Comparison of ENCODE assay signal across 16 mouse cellular contexts in genomic region chr6:115956418-115956921, GRCm38 (mm10). TPM values are rescaled to one million over a fixed set of nuclear protein-coding genes. Genes with fewer than 3 reads are reported as not detected.
DNase-seq lines count a peak whose midpoint lies in the region; ATAC-seq and TF ChIP-seq lines count a peak whose summit lies in the region.
"Had no signal": no experiment of that assay in that cellular context is flagged by ENCODE, and none has a peak within 500 bp of the region (broad histone marks: within the 10 kb centered on the region; RNA-seq: fewer than 3 reads in every experiment).

No protein-coding gene starts in this region.

- DNase-seq in heart, adult 8-10 months (ENCODE audit: low spot score): no peak
- DNase-seq in lung, embryonic 14.5 days: no peak
- no peak for DNase-seq in lung, adult 18-20 months
- DNase-seq in layer of hippocampus, adult 9-11 months: no peak
- DNase-seq: thymus, postnatal 4 days had no signal

- no peak for ATAC-seq in heart, embryonic 14.5 days (ENCODE audit: insufficient number of reproducible peaks, insufficient read depth, low FRiP score, low read depth)
- ATAC-seq in lung, embryonic 14.5 days (ENCODE audit: insufficient read depth): no peak
- no peak for ATAC-seq in forebrain, embryonic 12.5 days (ENCODE audit: low FRiP score)
- ATAC-seq in neural tube, embryonic 15.5 days (ENCODE audit: low FRiP score): peak; percentile 20; the same call in 1 of the 2 replicates
- no peak for ATAC-seq in inflammation-experienced regulatory T-cells, adult 6 months

- peaks cover 39% of the 10 kb centered on the region for H3K36me3 ChIP-seq in heart, embryonic 14.5 days (ENCODE audit: control insufficient read depth, insufficient read depth, low read length)
- peaks cover 71% of the 10 kb centered on the region for H3K36me3 ChIP-seq in lung, embryonic 14.5 days (ENCODE audit: insufficient read depth)
- no peaks in the 10 kb centered on the region for H3K36me3 ChIP-seq in forebrain, embryonic 12.5 days (replicated peaks)
- no peaks in the 10 kb centered on the region for H3K36me3 ChIP-seq in neural tube, embryonic 15.5 days

- H3K4me3 ChIP-seq in heart, embryonic 14.5 days (ENCODE audit: control insufficient read depth in 1 of 2, insufficient read depth in 1 of 2, low read depth in 1 of 2, low read length in 2 of 2): no peak overlapping the region
- H3K4me3 ChIP-seq in lung, embryonic 14.5 days (ENCODE audit: low read depth, low read length): no peak overlapping the region
- H3K4me3 ChIP-seq in forebrain, embryonic 12.5 days (replicated peaks): no peak overlapping the region
- H3K4me3 ChIP-seq in neural tube, embryonic 15.5 days (replicated peaks): no peak overlapping the region

- 0 out of 2 replicates have a peak overlapping the region, but pooled peaks have one; percentile 16 for H3K9ac ChIP-seq in heart, embryonic 14.5 days (ENCODE audit: low read length)
- peak overlapping the region; percentile 13; the same call in 1 of the 2 replicates for H3K9ac ChIP-seq in lung, embryonic 14.5 days
- no peak overlapping the region for H3K9ac ChIP-seq in forebrain, embryonic 12.5 days
- H3K9ac ChIP-seq in neural tube, embryonic 15.5 days (replicated peaks): no peak overlapping the region

- no peaks in the 10 kb centered on the region for H3K27me3 ChIP-seq in heart, embryonic 14.5 days (ENCODE audit: control insufficient read depth, insufficient read depth, low read length)
- no peaks in the 10 kb centered on the region for H3K27me3 ChIP-seq in lung, embryonic 14.5 days (ENCODE audit: insufficient read depth, low read length)
- H3K27me3 ChIP-seq in forebrain, embryonic 12.5 days: peaks cover 3% of the 10 kb centered on the region; the same call in 1 of the 2 replicates
- no peaks in the 10 kb centered on the region for H3K27me3 ChIP-seq in neural tube, embryonic 15.5 days (replicated peaks)

- WGBS in heart, embryonic 14.5 days: 78% methylated on average over 13 of the region's 13 CpGs
- 32% methylated on average over 13 of the region's 13 CpGs for WGBS in lung, embryonic 14.5 days
- WGBS in forebrain, embryonic 12.5 days: 90% methylated on average over 13 of the region's 13 CpGs
- 87% methylated on average over 13 of the region's 13 CpGs for WGBS in neural tube, embryonic 15.5 days

- H3K9me3 ChIP-seq in heart, embryonic 14.5 days (ENCODE audit: control insufficient read depth, low read length): no peaks in the 10 kb centered on the region
- H3K9me3 ChIP-seq in lung, embryonic 14.5 days (ENCODE audit: low read depth, low read length): no peaks in the 10 kb centered on the region
- no peaks in the 10 kb centered on the region for H3K9me3 ChIP-seq in forebrain, embryonic 12.5 days
- H3K9me3 ChIP-seq in neural tube, embryonic 15.5 days (replicated peaks): no peaks in the 10 kb centered on the region

- H3K4me2 ChIP-seq in heart, embryonic 14.5 days (ENCODE audit: low read length): no peak overlapping the region
- H3K4me2 ChIP-seq in lung, embryonic 14.5 days: peak overlapping the region; percentile 35; the same call in 1 of the 2 replicates
- no peak overlapping the region for H3K4me2 ChIP-seq in forebrain, embryonic 12.5 days
- H3K4me2 ChIP-seq in neural tube, embryonic 15.5 days: no peak overlapping the region
- H3K4me2 ChIP-seq: liver, embryonic 11.5 days; midbrain, embryonic 11.5 days had no signal

- peak; percentile 48; the same call in 1 of the 2 replicates for TF ChIP-seq CTCF in lung, embryonic 14.5 days (IDR thresholded peaks at IDR 0.05; ENCODE audit: low read depth)

- peak overlapping the region in 1 of 2 experiments; percentile 39; a peak in 2 of 4 replicates for H3K27ac ChIP-seq in heart, embryonic 14.5 days (replicated peaks in 1 of 2; ENCODE audit: control insufficient read depth in 1 of 2, insufficient read depth in 1 of 2, low read depth in 2 of 2, low read length in 2 of 2)
- H3K27ac ChIP-seq in lung, embryonic 14.5 days (ENCODE audit: low read depth): peak overlapping the region; percentile 77
- H3K27ac ChIP-seq in forebrain, embryonic 12.5 days: peak overlapping the region; percentile 47; the same call in 1 of the 2 replicates
- H3K27ac ChIP-seq in neural tube, embryonic 15.5 days (replicated peaks): no peak overlapping the region

- H3K4me1 ChIP-seq in heart, embryonic 14.5 days (ENCODE audit: control insufficient read depth in 2 of 2, insufficient read depth in 2 of 2, low read length in 2 of 2): peaks cover 32 to 41% of the 10 kb centered on the region in 2 experiments
- peaks cover 49% of the 10 kb centered on the region for H3K4me1 ChIP-seq in lung, embryonic 14.5 days (ENCODE audit: insufficient read depth)
- peaks cover 16% of the 10 kb centered on the region for H3K4me1 ChIP-seq in forebrain, embryonic 12.5 days
- peaks cover 12% of the 10 kb centered on the region for H3K4me1 ChIP-seq in neural tube, embryonic 15.5 days

RNA-seq across cellular contexts. Expression of gene H1foo, which starts 11.7 kb away (rescaled TPM):
- polyA plus RNA-seq in heart, embryonic 14.5 days (2014; fragmentation: Nextera tagmentation; extraction: Ambion mirVana): not detected in 2 replicates
- total RNA-seq in heart, adult 8-10 months (2022): not detected
- not detected in 2 replicates for polyA plus RNA-seq in lung, embryonic 14.5 days (2014; fragmentation: Nextera tagmentation; extraction: Ambion mirVana)
- not detected in 2 replicates for polyA plus RNA-seq in forebrain, embryonic 12.5 days (2016; fragmentation: Nextera tagmentation; extraction: Ambion mirVana)
- not detected in 2 replicates for polyA plus RNA-seq in neural tube, embryonic 15.5 days (2015; fragmentation: Nextera tagmentation; extraction: Ambion mirVana)
- not detected for polyA plus RNA-seq in inflammation-experienced regulatory T-cells, adult 6 months (2017; shearing (Covaris generic))
- total RNA-seq: gastrocnemius, postnatal 4 days; layer of hippocampus, postnatal 10 days; neutrophil, adult 5-6 weeks had no signal
- polyA plus RNA-seq: embryonic facial prominence, embryonic 14.5 days; liver, embryonic 11.5 days; midbrain, embryonic 11.5 days; spleen, adult 2 months had no signal

RNA-seq across cellular contexts. Expression of gene Rho, which starts 24.9 kb away (rescaled TPM):
- polyA plus RNA-seq in heart, embryonic 14.5 days (2014; fragmentation: Nextera tagmentation; extraction: Ambion mirVana): 0.07 TPM in 1 of 2 replicates, not detected in the other
- total RNA-seq in heart, adult 8-10 months (2022): not detected
- 0.09 and 0.18 TPM in 2 replicates for polyA plus RNA-seq in lung, embryonic 14.5 days (2014; fragmentation: Nextera tagmentation; extraction: Ambion mirVana)
- 0.43 TPM in 1 of 2 replicates, not detected in the other for polyA plus RNA-seq in forebrain, embryonic 12.5 days (2016; fragmentation: Nextera tagmentation; extraction: Ambion mirVana)
- 2.0 and 2.1 TPM in 2 replicates for polyA plus RNA-seq in neural tube, embryonic 15.5 days (2015; fragmentation: Nextera tagmentation; extraction: Ambion mirVana)
- polyA plus RNA-seq in inflammation-experienced regulatory T-cells, adult 6 months (2017; shearing (Covaris generic)): under 1 TPM in 1 of 3 experiments, not detected in 2; 0.43 TPM
- polyA plus RNA-seq: liver, embryonic 11.5 days; midbrain, embryonic 11.5 days had no signal

RNA-seq across cellular contexts. Expression of gene Plxnd1, which starts 38.3 kb away (rescaled TPM):
- 58.8 and 68.9 TPM in 2 replicates for polyA plus RNA-seq in heart, embryonic 14.5 days (2014; fragmentation: Nextera tagmentation; extraction: Ambion mirVana)
- total RNA-seq in heart, adult 8-10 months (2022): 10 to 100 TPM; 43.8 to 75.7 (median 63.5) TPM
- polyA plus RNA-seq in lung, embryonic 14.5 days (2014; fragmentation: Nextera tagmentation; extraction: Ambion mirVana): 81.9 and 84.2 TPM in 2 replicates
- 18.8 and 19.2 TPM in 2 replicates for polyA plus RNA-seq in forebrain, embryonic 12.5 days (2016; fragmentation: Nextera tagmentation; extraction: Ambion mirVana)
- 8.8 and 9.8 TPM in 2 replicates for polyA plus RNA-seq in neural tube, embryonic 15.5 days (2015; fragmentation: Nextera tagmentation; extraction: Ambion mirVana)
- polyA plus RNA-seq in inflammation-experienced regulatory T-cells, adult 6 months (2017; shearing (Covaris generic)): 10 to 100 TPM in 1 of 3 experiments, 1 to 10 TPM in 2; 7.4 to 12.5 (median 8.0) TPM

Comparison
In these comparisons a context has a peak if more than half of its experiments do, and no peak if none do; other contexts are left out.
1. H3K9ac ChIP-seq: peak in heart, embryonic 14.5 days (single experiment) and lung, embryonic 14.5 days (single experiment); none in forebrain, embryonic 12.5 days (single experiment) and neural tube, embryonic 15.5 days (single experiment).